Mouse (Mus musculus) monocyte, adult 5-6 weeks (primary cell): ENCODE measurements around the gene Taf1c. TPM values are rescaled to one million over a fixed set of nuclear protein-coding genes. Genes with fewer than 3 reads are reported as not detected.

Experiments used
- ATAC-seq: fragments of 153-309, 156-312 bp; replicated peaks from 2 replicates; pipeline ENCODE4 v1.8.0; 2017; ENCODE audit warnings: mild to moderate bottlenecking; ENCODE audit not compliant: low TSS enrichment, insufficient number of reproducible peaks, severe bottlenecking, poor library complexity, low FRiP score
- total RNA-seq: library from RNA; stranded (forward); fragments of 200-1000, 200-491, 200-594 nt; gene quantifications from 3 replicates; pipeline ENCODE4 v1.2.3, GENCODE M21; 2017

Gene Taf1c
- total RNA-seq, 1 experiment from 2014 or later, result 4.6 TPM

- no peak for ATAC-seq
Observed at GRCm38 (mm10) chr8:119625788-119626187, 20.8 kb upstream of the Taf1c start.

GRCm38 (mm10) chr8:119624916-119625315 is 19.9 kb upstream of the Taf1c start:
- ATAC-seq, result no peak

- no peak for ATAC-seq
Observed at GRCm38 (mm10) chr8:119623744-119624143, 18.7 kb upstream of the Taf1c start.

GRCm38 (mm10) chr8:119623061-119623460 is 18.0 kb upstream of the Taf1c start:
- no peak for ATAC-seq

- ATAC-seq, result no peak
Observed at GRCm38 (mm10) chr8:119622555-119622954, 17.5 kb upstream of the Taf1c start.

- ATAC-seq, result no peak
Observed at GRCm38 (mm10) chr8:119620848-119621465, 15.9 kb upstream of the Taf1c start.

- no peak for ATAC-seq
Observed at GRCm38 (mm10) chr8:119620116-119620840, 15.3 kb upstream of the Taf1c start.

- no peak for ATAC-seq
Observed at GRCm38 (mm10) chr8:119618887-119619286, 13.9 kb upstream of the Taf1c start.

- ATAC-seq, result no peak
Observed at GRCm38 (mm10) chr8:119617586-119617985, 12.6 kb upstream of the Taf1c start.

GRCm38 (mm10) chr8:119616811-119617210 is 11.8 kb upstream of the Taf1c start:
- no peak for ATAC-seq

- ATAC-seq, result no peak
Observed at GRCm38 (mm10) chr8:119616358-119616757, 11.3 kb upstream of the Taf1c start.

GRCm38 (mm10) chr8:119615096-119615495 is 10.1 kb upstream of the Taf1c start:
- no peak for ATAC-seq

- no peak for ATAC-seq
Observed at GRCm38 (mm10) chr8:119612471-119612870, 7.4 kb upstream of the Taf1c start, which contains the start of gene Adad2. Gene Adad2, plus strand, starts transcription at chr8:119612747.

GRCm38 (mm10) chr8:119606224-119606623 is 1.2 kb upstream of the Taf1c start:
- no peak for ATAC-seq

GRCm38 (mm10) chr8:119604398-119604803 is 621 bp downstream of the Taf1c start:
- no peak for ATAC-seq

GRCm38 (mm10) chr8:119603771-119604170 is 1.3 kb downstream of the Taf1c start:
- ATAC-seq, result no peak

GRCm38 (mm10) chr8:119591456-119591855 is 13.6 kb downstream of the Taf1c start:
- no peak for ATAC-seq

- ATAC-seq, result no peak
Observed at GRCm38 (mm10) chr8:119590348-119590747, 14.7 kb downstream of the Taf1c start.

- ATAC-seq, result no peak
Observed at GRCm38 (mm10) chr8:119588844-119589243, 16.2 kb downstream of the Taf1c start.

- ATAC-seq, result no peak
Observed at GRCm38 (mm10) chr8:119588321-119588720, 16.7 kb downstream of the Taf1c start.
